Mouse (Mus musculus) regulatory T cell (primary cell): ENCODE results near the gene Ubald2.

Experiments used
- in situ Hi-C: fragments of 300-600 bp; cut with MboI, MseI; formaldehyde crosslinking; loops from one replicate; pipeline ENCODE4 v1.15.1; 2025; ENCODE audit warnings: high pct_unique_total_duplicates

The Ubald2 gene

GRCm38 (mm10) chr11:116431428-116432077 is 2.3 kb upstream of the Ubald2 start:
- in situ Hi-C loops, result no loop called here

DNA sequence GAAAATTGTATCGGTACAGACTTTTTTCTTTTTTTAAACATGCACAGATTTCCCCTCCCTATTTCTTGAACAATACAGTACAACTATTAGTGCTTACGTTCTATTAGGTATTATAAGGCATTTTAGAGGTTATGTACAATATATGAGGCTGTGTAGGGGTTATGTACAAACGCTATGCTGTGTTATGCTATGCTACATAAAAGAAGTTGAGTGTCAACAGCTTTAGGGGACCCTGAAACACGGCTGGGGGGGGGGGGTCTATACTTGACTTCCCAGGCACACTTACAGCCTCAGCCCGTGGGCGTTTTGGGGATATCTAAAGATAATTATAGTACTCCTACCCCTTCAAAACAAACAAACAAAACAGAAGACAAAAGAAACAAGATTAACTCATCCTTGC is 1.8 kb upstream of the Ubald2 start:
- in situ Hi-C loops, result no loop called here

DNA sequence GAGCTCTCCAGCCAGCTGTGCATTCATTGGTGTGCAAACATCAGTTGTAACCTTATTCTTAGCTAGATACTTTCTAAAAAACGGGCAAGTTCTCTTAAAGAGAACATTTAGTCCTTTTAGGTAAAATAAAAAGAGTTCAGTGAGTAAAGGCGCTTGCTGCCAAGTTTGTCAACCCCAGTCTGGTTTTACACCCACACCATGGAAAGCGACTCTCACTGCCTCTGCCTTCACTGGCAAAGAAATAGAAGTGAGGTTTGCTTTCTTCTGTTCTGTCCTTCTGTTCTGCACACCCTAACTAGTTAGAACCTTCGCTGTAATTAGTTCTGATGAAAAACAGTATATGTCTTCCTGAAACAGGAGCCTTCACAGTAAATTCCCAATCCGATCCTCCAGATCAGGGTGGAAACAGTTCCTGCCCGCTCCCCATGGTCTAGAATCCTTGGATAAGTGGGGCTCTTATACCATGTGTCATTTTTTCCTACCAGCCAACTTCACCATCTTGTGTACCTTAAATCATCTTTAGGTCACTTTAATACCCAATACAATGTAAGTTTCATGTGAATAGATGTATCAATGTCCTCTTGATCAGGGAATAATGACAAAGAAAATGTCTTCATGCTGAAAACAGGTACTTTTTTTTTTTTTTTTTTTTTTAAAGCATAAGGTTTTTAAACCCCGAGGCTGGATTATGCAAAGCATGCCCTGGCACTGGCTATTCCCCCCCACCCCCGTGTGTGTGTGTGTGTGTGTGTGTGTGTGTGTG is 1.1 kb upstream of the Ubald2 start:
- in situ Hi-C loops, result no loop called here

- in situ Hi-C loops, result no loop called here
Observed at GRCm38 (mm10) chr11:116434287-116434966, 533 bp downstream of the Ubald2 start.

GRCm38 (mm10) chr11:116434967-116435752 is 1.3 kb downstream of the Ubald2 start:
- in situ Hi-C loops, result no loop called here

DNA sequence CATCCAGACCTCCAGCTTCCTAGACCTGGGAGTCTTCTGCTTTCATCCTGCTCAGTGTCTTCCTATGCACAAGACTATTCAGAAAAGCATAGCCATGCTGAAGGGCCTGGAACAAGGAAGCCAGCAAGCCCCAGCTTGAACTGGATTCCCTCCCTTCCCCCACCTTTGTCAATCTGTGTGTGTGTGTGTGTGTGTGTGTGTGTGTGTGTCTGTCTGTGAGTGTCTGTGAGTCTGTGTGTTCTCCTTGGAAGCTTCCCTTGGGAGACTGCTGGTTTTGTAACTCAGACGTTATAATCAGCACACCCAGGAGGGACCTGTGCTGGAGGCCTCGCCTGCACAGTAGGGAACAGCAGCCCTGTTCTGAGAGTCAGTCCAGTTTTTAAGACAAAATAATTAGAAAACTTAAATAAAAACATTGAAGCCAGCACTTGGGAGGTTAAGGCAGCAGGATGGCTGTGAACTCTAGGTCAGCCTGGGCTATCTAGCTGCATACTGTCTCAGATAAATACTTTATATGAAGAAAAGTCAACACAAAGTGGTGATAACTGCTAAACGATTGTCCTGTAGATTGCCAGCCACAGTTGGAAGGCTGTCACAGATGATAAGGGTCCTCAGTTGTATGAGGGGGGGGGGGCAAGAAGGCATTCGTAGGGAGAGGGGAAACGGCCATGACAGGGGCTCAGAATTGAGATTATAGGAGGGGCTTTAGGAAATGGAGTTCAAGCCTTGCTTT is 2.3 kb downstream of the Ubald2 start:
- in situ Hi-C loops, result no loop called here

DNA sequence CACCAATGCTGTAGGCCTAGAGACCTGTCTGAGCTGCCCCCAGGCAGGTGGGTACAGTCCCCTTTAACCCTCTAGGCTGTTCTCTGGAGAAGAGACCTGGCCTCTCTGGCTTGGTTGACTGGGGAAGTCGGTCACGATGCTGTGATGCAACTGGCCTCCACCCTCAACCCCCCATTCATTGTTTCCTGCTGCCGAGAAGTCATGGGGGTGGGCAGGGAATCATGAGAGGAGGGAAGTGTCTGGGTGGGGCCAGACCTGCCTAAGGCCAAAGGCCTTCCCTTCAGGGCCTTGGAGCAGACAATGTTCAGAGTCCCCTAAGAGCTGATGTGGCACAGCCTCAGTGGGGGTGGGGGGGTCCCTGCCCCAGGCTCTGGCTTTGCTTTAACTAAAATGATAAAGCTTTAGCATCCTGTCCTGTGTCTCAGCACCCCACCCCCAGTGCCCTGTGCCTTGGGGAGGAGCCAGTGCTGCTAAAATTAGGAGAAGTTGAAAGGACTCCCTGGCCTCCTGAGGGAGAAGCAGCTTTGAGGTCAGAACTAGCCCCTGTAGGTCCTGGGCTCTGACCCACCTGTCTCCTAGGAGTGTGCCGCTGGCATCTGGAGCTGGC is 2.9 kb downstream of the Ubald2 start:
- in situ Hi-C loops, result no loop called here

GRCm38 (mm10) chr11:116437541-116437940 is 3.6 kb downstream of the Ubald2 start:
- in situ Hi-C loops, result no loop called here

DNA sequence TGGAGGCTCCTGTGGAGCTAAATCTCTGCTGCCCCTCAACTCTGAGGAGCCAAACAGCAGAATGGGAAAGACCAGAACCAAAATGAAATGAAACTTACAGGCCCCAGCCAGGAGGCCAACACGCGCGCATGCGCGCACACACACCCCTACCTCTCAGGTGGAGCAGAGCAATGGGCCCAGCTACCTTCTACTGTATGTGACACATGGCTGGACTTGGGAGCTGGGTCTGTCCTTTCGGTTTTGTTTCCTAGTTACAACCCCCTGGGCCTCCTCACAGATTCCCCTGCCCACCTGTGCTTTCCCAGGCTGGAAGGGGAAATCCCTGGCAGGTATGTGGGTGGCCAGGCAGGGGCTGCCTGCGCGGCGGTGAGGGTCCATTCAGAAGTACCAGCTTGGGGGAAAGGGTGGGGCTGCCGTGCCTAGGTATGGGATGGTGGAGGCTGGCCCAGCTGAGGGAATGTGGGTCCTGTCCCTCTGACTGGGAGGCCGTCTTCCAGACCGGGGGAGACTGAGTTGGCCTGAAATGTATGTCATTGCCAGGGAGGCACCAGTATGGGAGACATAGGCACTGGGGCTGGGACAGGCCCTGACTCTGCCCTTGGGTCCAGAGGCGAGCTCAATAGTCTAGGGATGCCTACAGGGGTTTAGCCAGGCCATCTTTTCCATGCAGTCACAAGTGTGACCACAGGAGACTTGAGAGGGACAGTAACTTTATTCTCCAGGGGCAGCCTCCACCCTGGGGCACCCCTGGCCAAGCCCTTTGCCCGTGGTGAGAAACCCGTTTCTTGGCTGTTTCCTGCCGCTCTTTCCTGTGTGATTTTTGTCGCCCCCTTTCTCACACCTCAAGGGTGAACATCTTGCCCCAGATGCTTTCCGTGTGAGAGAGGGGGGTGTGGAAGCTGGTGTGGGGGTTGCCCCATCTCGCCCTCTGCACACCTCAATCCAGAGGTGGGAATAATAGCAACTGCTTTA is 5.7 kb downstream of the Ubald2 start:
- in situ Hi-C loops, result no loop called here

GRCm38 (mm10) chr11:116440408-116441068 is 6.6 kb downstream of the Ubald2 start:
- in situ Hi-C loops, result no loop called here

DNA sequence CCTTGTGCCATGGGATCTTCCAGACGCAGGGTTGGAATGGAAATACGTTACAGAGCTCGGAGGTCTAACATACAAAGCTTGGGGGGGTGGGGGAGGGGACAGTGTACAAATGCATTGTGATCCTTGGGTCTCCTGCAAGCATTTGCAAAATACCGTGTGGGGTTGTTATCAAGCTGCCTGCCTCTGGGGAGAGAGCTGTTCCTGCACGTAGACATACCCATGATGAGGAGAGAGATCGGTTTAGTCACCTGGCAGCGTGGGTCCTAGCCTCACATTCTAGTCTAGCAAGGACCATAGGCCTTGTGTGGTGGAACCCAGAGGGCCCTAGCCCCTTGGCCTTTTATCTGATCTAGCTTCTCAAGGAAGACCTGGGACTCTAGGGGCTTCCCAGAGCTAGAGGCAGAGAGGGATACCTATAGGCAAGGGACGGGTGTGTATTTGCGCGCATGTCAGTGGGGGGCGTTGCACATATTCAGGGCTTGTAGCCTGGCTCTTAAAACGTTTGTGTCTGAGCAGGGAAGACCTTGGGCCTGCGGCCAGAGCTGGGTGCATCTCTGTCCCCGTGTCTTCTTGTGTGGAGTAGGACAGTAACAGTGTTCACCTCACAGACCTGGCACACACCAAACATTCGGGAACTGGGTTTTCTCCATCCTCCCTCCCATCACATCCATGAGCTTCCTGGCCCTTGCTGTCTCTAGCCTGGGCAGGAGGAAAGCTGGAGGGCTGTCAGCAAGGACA is 8.4 kb downstream of the Ubald2 start:
- in situ Hi-C loops, result no loop called here

DNA sequence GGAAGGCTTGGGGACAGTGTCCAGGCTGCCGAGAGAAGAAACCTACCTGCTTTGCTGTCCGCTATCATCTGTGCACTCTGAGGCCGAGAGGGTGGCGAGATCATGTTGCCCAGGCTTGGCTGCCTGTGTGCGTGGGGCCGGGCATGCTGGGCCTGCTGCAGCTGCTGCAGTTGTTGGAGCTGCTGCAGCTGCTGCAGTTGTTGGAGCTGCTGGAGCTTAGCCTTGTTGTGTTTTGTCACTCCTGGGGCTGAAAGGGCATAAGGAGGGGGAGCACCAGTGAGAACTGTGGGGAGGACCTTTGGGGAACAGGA is 8.9 kb downstream of the Ubald2 start:
- in situ Hi-C loops, result no loop called here

GRCm38 (mm10) chr11:116443311-116443710 is 9.4 kb downstream of the Ubald2 start:
- in situ Hi-C loops, result no loop called here

- in situ Hi-C loops, result no loop called here
Observed at GRCm38 (mm10) chr11:116443935-116444334, 10.0 kb downstream of the Ubald2 start.

DNA sequence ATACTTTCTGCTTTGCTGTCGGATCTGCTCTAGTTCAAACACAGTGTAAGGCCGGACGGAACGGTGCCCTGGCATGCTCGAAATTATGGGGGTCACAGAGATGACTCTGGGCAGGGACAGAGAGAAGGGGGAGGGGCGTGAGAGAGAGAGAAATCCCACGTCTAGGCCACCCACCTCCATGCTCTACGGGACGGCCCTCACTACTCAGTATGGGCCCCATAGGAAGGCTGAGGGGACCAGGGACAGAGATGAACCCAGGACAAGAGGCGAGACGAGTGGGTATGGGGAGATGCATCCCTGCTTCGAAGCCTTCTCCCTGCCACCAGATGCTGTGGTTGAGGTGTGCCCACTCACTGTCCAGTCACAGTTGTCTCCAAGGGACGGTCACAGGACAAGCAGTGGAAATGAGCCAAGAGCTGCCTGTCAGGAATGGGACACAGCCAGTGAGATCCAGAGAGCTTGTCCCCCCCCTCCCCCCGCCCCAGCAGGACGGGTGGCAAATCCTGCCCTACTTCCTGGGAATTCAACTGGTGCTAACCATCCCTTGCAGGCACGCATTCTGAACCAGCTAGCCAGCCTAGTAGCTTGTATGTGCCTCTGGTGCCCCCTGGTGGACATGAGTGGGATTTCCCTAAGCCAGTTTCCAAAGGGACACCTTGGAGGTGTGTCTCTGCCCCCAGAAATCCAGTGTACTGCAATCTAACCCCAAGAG is 11.9 kb downstream of the Ubald2 start:
- in situ Hi-C loops, result loop anchor here (5.0 kb wide), 2 partner anchors 48 to 128 kb away; no protein-coding TSS in a partner anchor

GRCm38 (mm10) chr11:116446308-116446887 is 12.5 kb downstream of the Ubald2 start:
- in situ Hi-C loops, result loop anchor here (5.0 kb wide), 2 partner anchors 49 to 129 kb away; no protein-coding TSS in a partner anchor

- in situ Hi-C loops, result loop anchor here (5.0 kb wide), 2 partner anchors 51 to 131 kb away; no protein-coding TSS in a partner anchor
Observed at GRCm38 (mm10) chr11:116447822-116448221, 13.9 kb downstream of the Ubald2 start.
